Mouse (Mus musculus) liver, embryonic 13.5 days (tissue): ENCODE measurements around the gene Cryba4. TPM values are rescaled to one million over a fixed set of nuclear protein-coding genes. Genes with fewer than 3 reads are reported as not detected.

Source experiments
- ATAC-seq: fragments of 200-750 bp; cut with Nextera tagmentation; 2 replicates; pipeline ENCODE4 v1.8.0; 2017; ENCODE audit warnings: low read depth, mild to moderate bottlenecking, moderate number of reproducible peaks, moderate library complexity
- DNase-seq: peaks from one replicate; pipeline ENCODE4 v3.0.0; 2022
- H3K27ac ChIP-seq: fragments of 300-500 bp; sonication (generic); 2 replicates; pipeline ENCODE4 v1.5.1; 2015; ENCODE audit warnings: moderate library complexity, mild to moderate bottlenecking, inconsistent platforms
- H3K27me3 ChIP-seq: fragments of 300-500 bp; sonication (generic); 2 replicates; pipeline ENCODE4 v1.6.1; 2015; ENCODE audit warnings: mild to moderate bottlenecking, inconsistent platforms
- H3K36me3 ChIP-seq: fragments of 300-500 bp; sonication (generic); 2 replicates; pipeline ENCODE4 v1.6.1; 2015; ENCODE audit warnings: mild to moderate bottlenecking, inconsistent platforms
- H3K4me1 ChIP-seq: fragments of 300-500 bp; sonication (generic); replicated peaks from 2 replicates; pipeline ENCODE4 v1.6.1; 2015; ENCODE audit warnings: inconsistent platforms
- H3K4me2 ChIP-seq: fragments of 300-500 bp; sonication (generic); 2 replicates; pipeline ENCODE4 v1.6.1; 2015; ENCODE audit warnings: inconsistent platforms, mild to moderate bottlenecking, moderate library complexity
- H3K4me3 ChIP-seq: fragments of 300-500 bp; sonication (generic); replicated peaks from 2 replicates; pipeline ENCODE4 v1.5.1; 2015; ENCODE audit warnings: mild to moderate bottlenecking, inconsistent platforms
- H3K9ac ChIP-seq: fragments of 300-500 bp; sonication (generic); 2 replicates; pipeline ENCODE4 v1.6.1; 2015; ENCODE audit warnings: mild to moderate bottlenecking, inconsistent platforms
- H3K9me3 ChIP-seq: fragments of 300-500 bp; sonication (generic); replicated peaks from 2 replicates; pipeline ENCODE4 v1.6.1; 2016; ENCODE audit warnings: inconsistent platforms
- WGBS: fragments of 180-500 bp; shearing (Covaris S2); methylation state at CpG from one replicate; pipeline ENCODE4 v1.1.7; 2015; ENCODE audit not compliant: insufficient replicate concordance; 5-methylcytosine and 5-hydroxymethylcytosine counted together
- polyA plus RNA-seq: library from polyadenylated mRNA; unstranded; fragments of >200 nt; fragmentation: Nextera tagmentation; extraction: Ambion mirVana; gene quantifications from 2 replicates; pipeline ENCODE4 v1.2.1, GENCODE M21; 2015

Gene Cryba4
- polyA plus RNA-seq, 1 experiment from 2014 or later: 0.33 TPM

GRCm38 (mm10) chr5:112244275-112244562 is 8.1 kb downstream of the Cryba4 start:
- WGBS: 17% methylated on average over 1 of the region's 1 CpGs
- Histone ChIP-seq H3K36me3 (no peaks in the 10 kb centered on the region), H3K9me3 (peaks cover 8% of the 10 kb centered on the region), H3K4me3 (no peak overlapping the region), H3K27me3 (no peaks in the 10 kb centered on the region), H3K27ac (peak overlapping the region; percentile 82), H3K4me2 (peak overlapping the region; percentile 41), H3K9ac (no peak overlapping the region), H3K4me1 (peaks cover 55% of the 10 kb centered on the region)
- DNase-seq (peak; percentile 15), ATAC-seq (peak; percentile 49)

- DNase-seq (peak; percentile 27), ATAC-seq (peak; percentile 43)
- H3K27me3 ChIP-seq: peaks cover 1% of the 10 kb centered on the region; the same call in 1 of the 2 replicates
- H3K9ac ChIP-seq: no peak overlapping the region
- H3K4me3 ChIP-seq: no peak overlapping the region
- no peaks in the 10 kb centered on the region for H3K36me3 ChIP-seq
- H3K27ac ChIP-seq: peak overlapping the region; percentile 82
- H3K9me3 ChIP-seq: peaks cover 8% of the 10 kb centered on the region
- WGBS: 29% methylated on average over 10 of the region's 10 CpGs
- peaks cover 55% of the 10 kb centered on the region for H3K4me1 ChIP-seq
- peak overlapping the region; percentile 41 for H3K4me2 ChIP-seq
These were observed 8.6 kb downstream of the Cryba4 start for GRCm38 (mm10) chr5:112243539-112244274.

- DNase-seq (no peak), ATAC-seq (no peak)
- no peak overlapping the region for H3K9ac ChIP-seq
- peaks cover 8% of the 10 kb centered on the region; the same call in 1 of the 2 replicates for H3K27me3 ChIP-seq
- 57% methylated on average over 5 of the region's 5 CpGs for WGBS
- no peak overlapping the region for H3K4me2 ChIP-seq
- peaks cover 55% of the 10 kb centered on the region for H3K4me1 ChIP-seq
- peak overlapping the region; percentile 82 for H3K27ac ChIP-seq
- no peaks in the 10 kb centered on the region for H3K36me3 ChIP-seq
- peaks cover 8% of the 10 kb centered on the region for H3K9me3 ChIP-seq
- H3K4me3 ChIP-seq: no peak overlapping the region
These were observed 9.3 kb downstream of the Cryba4 start for GRCm38 (mm10) chr5:112243041-112243440.

- H3K27me3 ChIP-seq: peaks cover 13% of the 10 kb centered on the region
These were observed 9.9 kb downstream of the Cryba4 start for GRCm38 (mm10) chr5:112242361-112242778.

GRCm38 (mm10) chr5:112241849-112242248 is 10.5 kb downstream of the Cryba4 start:
- Histone ChIP-seq H3K4me1 (peaks cover 55% of the 10 kb centered on the region), H3K27ac (peak overlapping the region; percentile 82), H3K9ac (peak overlapping the region; percentile 2; the same call in 1 of the 2 replicates), H3K27me3 (peaks cover 17% of the 10 kb centered on the region), H3K36me3 (no peaks in the 10 kb centered on the region), H3K4me3 (no peak overlapping the region), H3K9me3 (peaks cover 8% of the 10 kb centered on the region), H3K4me2 (no peak overlapping the region)
- ATAC-seq (no peak), DNase-seq (no peak)
- WGBS: 41% methylated on average over 2 of the region's 2 CpGs

More at GRCm38 (mm10) chr5:112242361-112242778, 9.9 kb downstream of the Cryba4 start:
- Histone ChIP-seq H3K36me3 (no peaks in the 10 kb centered on the region), H3K9ac (peak overlapping the region; percentile 2; the same call in 1 of the 2 replicates), H3K4me1 (peaks cover 55% of the 10 kb centered on the region), H3K9me3 (peaks cover 8% of the 10 kb centered on the region), H3K4me3 (no peak overlapping the region), H3K4me2 (no peak overlapping the region), H3K27ac (peak overlapping the region; percentile 82)
- ATAC-seq (peak; percentile 49; the same call in 1 of the 2 replicates), DNase-seq (peak; percentile 31)
- 15% methylated on average over 5 of the region's 5 CpGs for WGBS

- ATAC-seq (peak; percentile 43; the same call in 1 of the 2 replicates), DNase-seq (peak; percentile 68)
- Histone ChIP-seq H3K9me3 (peaks cover 8% of the 10 kb centered on the region), H3K4me2 (peak overlapping the region; percentile 34; the same call in 1 of the 2 replicates), H3K27ac (no peak overlapping the region), H3K36me3 (no peaks in the 10 kb centered on the region), H3K27me3 (peaks cover 23% of the 10 kb centered on the region), H3K4me1 (peaks cover 55% of the 10 kb centered on the region), H3K9ac (no peak overlapping the region), H3K4me3 (no peak overlapping the region)
- whole genome bisulfite sequencing: 0% methylated on average over 10 of the region's 10 CpGs
These were observed 11.6 kb downstream of the Cryba4 start for GRCm38 (mm10) chr5:112240761-112241160.

GRCm38 (mm10) chr5:112238781-112239482 is 13.4 kb downstream of the Cryba4 start:
- H3K27ac ChIP-seq: no peak overlapping the region
- no peak overlapping the region for H3K4me2 ChIP-seq
- no peaks in the 10 kb centered on the region for H3K36me3 ChIP-seq
- no peak for ATAC-seq
- H3K9me3 ChIP-seq: peaks cover 8% of the 10 kb centered on the region
- peaks cover 38% of the 10 kb centered on the region for H3K4me1 ChIP-seq
- no peak overlapping the region for H3K4me3 ChIP-seq
- WGBS: 61% methylated on average over 3 of the region's 3 CpGs
- no peak overlapping the region for H3K9ac ChIP-seq
- peaks cover 23% of the 10 kb centered on the region for H3K27me3 ChIP-seq
- no peak for DNase-seq

- H3K27ac ChIP-seq: no peak overlapping the region
- WGBS: 56% methylated on average over 8 of the region's 9 CpGs
- no peak overlapping the region for H3K9ac ChIP-seq
- no peak overlapping the region for H3K4me3 ChIP-seq
- ATAC-seq (no peak), DNase-seq (no peak)
- no peak overlapping the region for H3K4me2 ChIP-seq
- peaks cover 23% of the 10 kb centered on the region for H3K27me3 ChIP-seq
- peaks cover 29% of the 10 kb centered on the region for H3K4me1 ChIP-seq
- H3K36me3 ChIP-seq: no peaks in the 10 kb centered on the region
- H3K9me3 ChIP-seq: peaks cover 6% of the 10 kb centered on the region
These were observed 14.3 kb downstream of the Cryba4 start for GRCm38 (mm10) chr5:112237866-112238570.

GRCm38 (mm10) chr5:112237439-112237838 is 14.9 kb downstream of the Cryba4 start:
- no peak for DNase-seq
- H3K4me1 ChIP-seq: peaks cover 23% of the 10 kb centered on the region
- H3K4me3 ChIP-seq: no peak overlapping the region
- H3K9ac ChIP-seq: no peak overlapping the region
- no peaks in the 10 kb centered on the region; the same call in 1 of the 2 replicates for H3K9me3 ChIP-seq
- 36% methylated on average over 16 of the region's 16 CpGs for WGBS
- no peak overlapping the region for H3K27ac ChIP-seq
- no peak overlapping the region for H3K4me2 ChIP-seq
- no peaks in the 10 kb centered on the region for H3K36me3 ChIP-seq
- ATAC-seq: no peak
- H3K27me3 ChIP-seq: peaks cover 23% of the 10 kb centered on the region

- DNase-seq (no peak), ATAC-seq (no peak)
- Histone ChIP-seq H3K4me1 (peaks cover 15% of the 10 kb centered on the region), H3K36me3 (no peaks in the 10 kb centered on the region), H3K27me3 (peaks cover 26% of the 10 kb centered on the region), H3K4me3 (no peak overlapping the region), H3K9me3 (no peaks in the 10 kb centered on the region), H3K9ac (no peak overlapping the region), H3K4me2 (no peak overlapping the region), H3K27ac (no peak overlapping the region)
- WGBS: 50% methylated on average over 2 of the region's 2 CpGs
These were observed 15.7 kb downstream of the Cryba4 start for GRCm38 (mm10) chr5:112236631-112237030.

- no peaks in the 10 kb centered on the region for H3K36me3 ChIP-seq
- ATAC-seq (no peak), DNase-seq (no peak)
- H3K4me3 ChIP-seq: no peak overlapping the region
- no peaks in the 10 kb centered on the region for H3K9me3 ChIP-seq
- H3K4me2 ChIP-seq: no peak overlapping the region
- 57% methylated on average over 5 of the region's 5 CpGs for WGBS
- H3K27me3 ChIP-seq: peaks cover 34% of the 10 kb centered on the region
- no peak overlapping the region for H3K27ac ChIP-seq
- H3K4me1 ChIP-seq: peaks cover 7% of the 10 kb centered on the region
- no peak overlapping the region for H3K9ac ChIP-seq
These were observed 16.5 kb downstream of the Cryba4 start for GRCm38 (mm10) chr5:112235806-112236205.
